In genomic region chr7:38002451-38002850, GRCm38 (mm10) we compare ENCODE assay signal across 22 mouse cellular contexts. TPM values are rescaled to one million over a fixed set of nuclear protein-coding genes. Genes with fewer than 3 reads are reported as not detected.
DNase-seq lines count a peak whose midpoint lies in the region; ATAC-seq and TF ChIP-seq lines count a peak whose summit lies in the region.
"Had no signal": no experiment of that assay in that cellular context is flagged by ENCODE, and none has a peak within 500 bp of the region (broad histone marks: within the 10 kb centered on the region; RNA-seq: fewer than 3 reads in every experiment).

No protein-coding gene starts in this region.

- H3K4me3 ChIP-seq in kidney, adult 2 months (ENCODE audit: insufficient read depth, low read depth, low read length): no peak overlapping the region
- no peak overlapping the region for H3K4me3 ChIP-seq in liver, adult 2 months (ENCODE audit: insufficient read depth, low read depth, low read length)
- no peak overlapping the region for H3K4me3 ChIP-seq in liver, embryonic 12.5 days
- H3K4me3 ChIP-seq in heart, adult 2 months: no peak overlapping the region
- H3K4me3 ChIP-seq: forebrain, embryonic 10.5 days; forebrain, embryonic 13.5 days; hindbrain, embryonic 12.5 days had no signal

- no peak for TF ChIP-seq EP300 in heart, adult 2 months (IDR thresholded peaks at IDR 0.05; ENCODE audit: insufficient read depth, low read depth, low read length)

- no peak for ATAC-seq in liver, embryonic 12.5 days
- ATAC-seq: activated CD4-positive, CD25-positive, alpha-beta regulatory T cell, adult 4 months; CD4-positive, CD25-positive, alpha-beta regulatory T cell, adult 4 months; forebrain, embryonic 13.5 days; forebrain, embryonic 16.5 days had no signal

- intact Hi-C loops in heart, adult 2 months (cut with DNase I): no loop called here

- H3K27ac ChIP-seq in kidney, adult 2 months (ENCODE audit: insufficient read depth, low read depth, low read length): no peak overlapping the region
- H3K27ac ChIP-seq in liver, adult 2 months (replicated peaks; ENCODE audit: insufficient read depth, low read depth, low read length): no peak overlapping the region
- no peak overlapping the region for H3K27ac ChIP-seq in liver, embryonic 12.5 days
- H3K27ac ChIP-seq in heart, adult 2 months: no peak overlapping the region
- H3K27ac ChIP-seq: forebrain, embryonic 10.5 days; forebrain, embryonic 13.5 days; hindbrain, embryonic 12.5 days had no signal

- no peaks in the 10 kb centered on the region for H3K9me3 ChIP-seq in liver, embryonic 12.5 days (replicated peaks)
- H3K9me3 ChIP-seq: forebrain, embryonic 10.5 days; forebrain, embryonic 13.5 days; hindbrain, embryonic 12.5 days had no signal

- no peaks in the 10 kb centered on the region for H3K27me3 ChIP-seq in kidney, adult 2 months (replicated peaks; ENCODE audit: control insufficient read depth, insufficient read depth, low read length)
- no peaks in the 10 kb centered on the region for H3K27me3 ChIP-seq in liver, adult 2 months (ENCODE audit: control insufficient read depth, insufficient read depth, low read length)
- no peaks in the 10 kb centered on the region for H3K27me3 ChIP-seq in liver, embryonic 12.5 days (replicated peaks)
- no peaks in the 10 kb centered on the region for H3K27me3 ChIP-seq in heart, adult 2 months (ENCODE audit: control insufficient read depth, insufficient read depth, low read length)
- H3K27me3 ChIP-seq: forebrain, embryonic 13.5 days; hindbrain, embryonic 12.5 days had no signal

- TF ChIP-seq CTCF in kidney, adult 2 months (conservative IDR thresholded peaks at IDR 0.05; ENCODE audit: insufficient read depth, insufficient read length, low read depth, low read length): no peak
- no peak for TF ChIP-seq CTCF in liver, adult 2 months (IDR thresholded peaks at IDR 0.05; ENCODE audit: low read depth, low read length)
- TF ChIP-seq CTCF in heart, adult 2 months (IDR thresholded peaks at IDR 0.05): no peak

- H3K9ac ChIP-seq in liver, adult 2 months (ENCODE audit: low read depth, low read length): no peak overlapping the region
- H3K9ac ChIP-seq in liver, embryonic 12.5 days: no peak overlapping the region
- no peak overlapping the region for H3K9ac ChIP-seq in heart, adult 2 months (ENCODE audit: low read depth, low read length)
- H3K9ac ChIP-seq: forebrain, embryonic 13.5 days; hindbrain, embryonic 12.5 days had no signal

- no peak overlapping the region for H3K4me2 ChIP-seq in liver, embryonic 12.5 days
- H3K4me2 ChIP-seq: forebrain, embryonic 13.5 days; heart, embryonic 11.5 days; hindbrain, embryonic 12.5 days had no signal

- WGBS in kidney, adult 2 months: 52% methylated on average over 2 of the region's 2 CpGs
- WGBS in liver, adult 2 months: 48% methylated on average over 2 of the region's 2 CpGs
- 76% methylated on average over 2 of the region's 2 CpGs for WGBS in liver, embryonic 12.5 days (ENCODE audit: insufficient replicate concordance)
- WGBS in heart, adult 2 months: 86% methylated on average over 2 of the region's 2 CpGs

- no peaks in the 10 kb centered on the region for H3K36me3 ChIP-seq in kidney, adult 2 months (ENCODE audit: control insufficient read depth, insufficient read depth, low read length)
- H3K36me3 ChIP-seq in liver, adult 2 months (ENCODE audit: control insufficient read depth, insufficient read depth, low read length): no peaks in the 10 kb centered on the region
- 0 out of 2 replicates have a peak, but pooled peaks cover 3% of the 10 kb centered on the region for H3K36me3 ChIP-seq in liver, embryonic 12.5 days
- no peaks in the 10 kb centered on the region for H3K36me3 ChIP-seq in heart, adult 2 months (ENCODE audit: control insufficient read depth, insufficient read depth, low read length)
- H3K36me3 ChIP-seq: forebrain, embryonic 10.5 days; hindbrain, embryonic 12.5 days had no signal

- TF ChIP-seq POLR2A in kidney, adult 2 months (IDR thresholded peaks at IDR 0.05; ENCODE audit: low read depth, low read length): no peak
- no peak for TF ChIP-seq POLR2A in liver, adult 2 months (IDR thresholded peaks at IDR 0.05; ENCODE audit: extremely low read depth, insufficient read depth, low read length)
- TF ChIP-seq POLR2A in heart, adult 2 months (IDR thresholded peaks at IDR 0.05; ENCODE audit: insufficient read depth, low read depth, low read length): no peak

- H3K4me1 ChIP-seq in kidney, adult 2 months (ENCODE audit: control insufficient read depth, insufficient read depth, low read length): peaks cover 14% of the 10 kb centered on the region
- H3K4me1 ChIP-seq in liver, adult 2 months (ENCODE audit: control insufficient read depth, insufficient read depth, low read length): peaks cover 5% of the 10 kb centered on the region; the same call in 1 of the 2 replicates
- H3K4me1 ChIP-seq in liver, embryonic 12.5 days: no peaks in the 10 kb centered on the region
- H3K4me1 ChIP-seq in heart, adult 2 months (ENCODE audit: control insufficient read depth, insufficient read depth, low read length): no peaks in the 10 kb centered on the region

- peak; percentile 78 for DNase-seq in kidney, adult 2 months
- no peak for DNase-seq in kidney, postnatal 10 days
- DNase-seq in liver, adult 2 months (ENCODE audit: extremely low read depth, low read depth, low spot score): peak; percentile 80
- DNase-seq in kidney, postnatal 14 days: peak; percentile 14
- DNase-seq in kidney, postnatal 25 days: peak; percentile 43 to 73
- no peak for DNase-seq in heart, adult 2 months
- DNase-seq in adrenal gland, adult 2 months: no peak
- DNase-seq: adrenal gland, postnatal 10 days; adrenal gland, postnatal 36 days; cerebellum, adult 18-20 months; cerebellum, adult 9-10 months; cerebellum, postnatal 14 days; gastrocnemius, postnatal 10 days; gastrocnemius, postnatal 36 days had no signal

- peaks cover 11% of the 10 kb centered on the region; the same call in 1 of the 2 replicates for H3K79me2 ChIP-seq in liver, adult 2 months (ENCODE audit: control insufficient read depth, insufficient read depth, low read length)
- peaks cover 6% of the 10 kb centered on the region; the same call in 1 of the 2 replicates for H3K79me2 ChIP-seq in heart, adult 2 months (replicated peaks; ENCODE audit: control insufficient read depth, insufficient read depth, low read length)

RNA-seq across cellular contexts. Expression of gene Uri1, which starts 20.9 kb away (rescaled TPM):
- polyA plus RNA-seq in kidney, adult 2 months (2012; rRNA removed): 6.1 and 7.1 TPM in 2 replicates
- 12.1 and 13.9 TPM in 2 replicates for total RNA-seq in liver, adult 2 months (2014; rRNA removed)
- 5.5 and 6.2 TPM in 2 replicates for polyA plus RNA-seq in liver, adult 2 months (2012; rRNA removed)
- polyA plus RNA-seq in liver, embryonic 12.5 days (2016; fragmentation: Nextera tagmentation; extraction: Ambion mirVana): 26.1 and 28.2 TPM in 2 replicates
- 10 to 100 TPM; 15.1 to 19.9 TPM for total RNA-seq in heart, adult 2 months (2021)
- polyA plus RNA-seq in heart, adult 2 months (2012; rRNA removed): 5.8 and 13.2 TPM in 2 replicates
- total RNA-seq in adrenal gland, adult 2 months (2021): 10 to 100 TPM; 44.6 to 56.9 TPM
- polyA plus RNA-seq in adrenal gland, adult 2 months (2012; rRNA removed): 11.8 and 13.0 TPM in 2 replicates

Comparison
In these comparisons a context has a peak if more than half of its experiments do, and no peak if none do; other contexts are left out.
1. DNase-seq: peak in kidney, adult 2 months (single experiment), liver, adult 2 months (single experiment), kidney, postnatal 14 days (single experiment) and kidney, postnatal 25 days (2 of 2); none in kidney, postnatal 10 days (single experiment), heart, adult 2 months (0 of 2) and adrenal gland, adult 2 months (single experiment).